In the genomic region with DNA sequence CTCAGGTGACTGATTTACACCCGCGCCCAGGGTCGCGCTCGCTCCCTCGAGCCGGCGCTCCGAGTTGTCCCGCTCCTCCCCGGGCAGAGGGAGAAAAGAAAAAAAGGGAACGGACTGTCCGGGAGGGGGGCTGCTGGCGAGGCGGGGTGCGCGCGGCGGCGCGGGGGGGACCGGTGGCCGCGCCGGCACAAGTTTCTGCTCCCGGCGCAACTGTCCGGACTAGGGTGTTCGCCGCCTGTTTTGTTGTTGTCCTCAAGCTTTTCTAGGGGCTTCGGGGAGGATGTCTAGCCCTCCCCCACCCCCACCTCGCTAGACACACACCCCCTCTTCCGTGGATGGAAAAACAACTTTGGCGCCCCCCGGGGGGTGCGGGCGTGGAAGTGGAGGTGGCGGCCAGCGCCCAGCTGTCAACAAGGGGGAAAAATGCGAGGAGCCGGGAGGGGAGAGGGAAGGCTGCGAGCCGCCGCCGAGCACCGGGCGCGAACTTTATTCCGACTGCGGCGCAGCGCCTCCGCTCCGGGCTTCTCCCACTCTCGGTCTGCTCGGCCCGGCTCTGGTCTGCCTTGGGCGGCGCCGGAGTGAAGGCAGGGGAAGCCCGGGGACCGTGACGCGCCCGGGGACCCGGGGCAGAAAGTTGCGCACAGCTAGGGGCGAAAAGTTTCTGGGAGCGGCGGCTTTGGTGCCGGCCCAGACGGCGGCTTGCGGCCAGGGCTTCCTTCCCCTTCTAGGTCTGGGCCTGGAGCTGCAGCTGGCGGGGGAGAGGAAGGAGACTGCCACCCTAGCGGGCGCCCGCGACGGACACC, we compare ENCODE assay signal across 9 mouse cellular contexts. TPM values are rescaled to one million over a fixed set of nuclear protein-coding genes. Genes with fewer than 3 reads are reported as not detected.
DNase-seq lines count a peak whose midpoint lies in the region; ATAC-seq and TF ChIP-seq lines count a peak whose summit lies in the region.
"Had no signal": no experiment of that assay in that cellular context is flagged by ENCODE, and none has a peak within 500 bp of the region (broad histone marks: within the 10 kb centered on the region; RNA-seq: fewer than 3 reads in every experiment).

TSS of gene Bnc2 (minus strand) at position 105 of the 803 bp plus-strand sequence.

- H3K27me3 ChIP-seq in hindbrain, embryonic 12.5 days, result peaks cover 70% of the 10 kb centered on the region
- no peaks in the 10 kb centered on the region for H3K27me3 ChIP-seq in limb, embryonic 14.5 days (ENCODE audit: control insufficient read depth, insufficient read depth, low read length)
- H3K27me3 ChIP-seq in midbrain, embryonic 15.5 days (replicated peaks), result peaks cover 54% of the 10 kb centered on the region
- H3K27me3 ChIP-seq: CH12.LX had no signal

- DNase-seq in frontal cortex, postnatal 25 days (ENCODE audit: low spot score in 2 of 2), result no peak
- DNase-seq in adrenal gland, postnatal 36 days, result peak; percentile 66 to 67
- peak; percentile 54 for DNase-seq in gastrocnemius, adult 18-20 months (ENCODE audit: low spot score)
- peak; percentile 62 for DNase-seq in limb, embryonic 14.5 days (ENCODE audit: low spot score)
- peak; percentile 21 to 50 for DNase-seq in urinary bladder, adult 18-20 months (ENCODE audit: low spot score in 2 of 2)

- peak within 1 kb of the TSS; percentile 70 for H3K27ac ChIP-seq in hindbrain, embryonic 12.5 days
- H3K27ac ChIP-seq in limb, embryonic 14.5 days (replicated peaks; ENCODE audit: low read depth, low read length), result peak within 1 kb of the TSS; percentile 95
- H3K27ac ChIP-seq in midbrain, embryonic 15.5 days, result peak within 1 kb of the TSS; percentile 65

- H3K4me3 ChIP-seq in hindbrain, embryonic 12.5 days, result peak within 1 kb of the TSS; percentile 65
- peak within 1 kb of the TSS; percentile 63 for H3K4me3 ChIP-seq in limb, embryonic 14.5 days (replicated peaks; ENCODE audit: low read length)
- H3K4me3 ChIP-seq in midbrain, embryonic 15.5 days, result peak within 1 kb of the TSS; percentile 70

- H3K4me1 ChIP-seq in hindbrain, embryonic 12.5 days, result peaks cover 19% of the 10 kb centered on the region
- H3K4me1 ChIP-seq in limb, embryonic 14.5 days (ENCODE audit: control insufficient read depth, insufficient read depth, low read length), result peaks cover 21% of the 10 kb centered on the region
- peaks cover 24% of the 10 kb centered on the region for H3K4me1 ChIP-seq in midbrain, embryonic 15.5 days

- no peaks in the 10 kb centered on the region for H3K9me3 ChIP-seq in hindbrain, embryonic 12.5 days (replicated peaks)
- H3K9me3 ChIP-seq in limb, embryonic 14.5 days (ENCODE audit: control insufficient read depth, low read length), result no peaks in the 10 kb centered on the region
- no peaks in the 10 kb centered on the region for H3K9me3 ChIP-seq in midbrain, embryonic 15.5 days

- peak; percentile 58 for ATAC-seq in frontal cortex, adult (ENCODE audit: low TSS enrichment)
- peak; percentile 55 for ATAC-seq in hindbrain, embryonic 12.5 days (ENCODE audit: low FRiP score)
- peak; percentile 73 for ATAC-seq in limb, embryonic 14.5 days (ENCODE audit: low FRiP score, low read depth)
- peak; percentile 63 for ATAC-seq in midbrain, embryonic 15.5 days (replicated peaks)

- TF ChIP-seq POLR2A in limb, embryonic 14.5 days (IDR thresholded peaks at IDR 0.05; ENCODE audit: borderline replicate concordance, extremely low read depth, insufficient read depth, insufficient read length), result 0 out of 2 replicates have a peak, but pooled peaks have one; percentile 2

- no peaks in the 10 kb centered on the region for H3K36me3 ChIP-seq in hindbrain, embryonic 12.5 days
- H3K36me3 ChIP-seq in limb, embryonic 14.5 days (ENCODE audit: control insufficient read depth, insufficient read depth, low read length), result no peaks in the 10 kb centered on the region
- no peaks in the 10 kb centered on the region for H3K36me3 ChIP-seq in midbrain, embryonic 15.5 days (replicated peaks)

- H3K9ac ChIP-seq in hindbrain, embryonic 12.5 days, result peak within 1 kb of the TSS; percentile 60
- H3K9ac ChIP-seq in limb, embryonic 14.5 days (ENCODE audit: low read depth, low read length, severe bottlenecking), result peak within 1 kb of the TSS; percentile 79
- H3K9ac ChIP-seq in midbrain, embryonic 15.5 days, result peak within 1 kb of the TSS; percentile 48

- H3K4me2 ChIP-seq in hindbrain, embryonic 12.5 days (replicated peaks), result peak within 1 kb of the TSS; percentile 96
- peak within 1 kb of the TSS; percentile 88 for H3K4me2 ChIP-seq in limb, embryonic 14.5 days (replicated peaks; ENCODE audit: low read depth, low read length, severe bottlenecking)
- H3K4me2 ChIP-seq in midbrain, embryonic 15.5 days, result peak within 1 kb of the TSS; percentile 99

- under 1% methylated on average over 73 of the region's 80 CpGs for WGBS in hindbrain, embryonic 12.5 days
- WGBS in limb, embryonic 14.5 days, result 1% methylated on average over 62 of the region's 80 CpGs
- under 1% methylated on average over 72 of the region's 80 CpGs for WGBS in midbrain, embryonic 15.5 days

RNA-seq across cellular contexts. Expression of gene Bnc2, which starts in this region (rescaled TPM):
- 10 to 100 TPM; 10.2 to 11.3 TPM for total RNA-seq in adrenal gland, postnatal 36 days (2021)
- 10 to 100 TPM in 1 of 2 experiments, 1 to 10 TPM in 1; 8.5 to 15.1 TPM for total RNA-seq in gastrocnemius, adult 18-20 months (2021)
- polyA plus RNA-seq in hindbrain, embryonic 12.5 days (2016; fragmentation: Nextera tagmentation; extraction: Ambion mirVana), result 19.2 and 27.1 TPM in 2 replicates
- polyA plus RNA-seq in limb, embryonic 14.5 days (2012; rRNA removed), result 24.3 and 36.8 TPM in 2 replicates
- polyA plus RNA-seq in limb, embryonic 14.5 days (2014; fragmentation: Nextera tagmentation; extraction: Ambion mirVana), result 25.7 and 32.9 TPM in 2 replicates
- 27.4 and 35.7 TPM in 2 replicates for polyA plus RNA-seq in midbrain, embryonic 15.5 days (2015; fragmentation: Nextera tagmentation; extraction: Ambion mirVana)
- total RNA-seq: CH12.LX had no signal

Comparison
In these comparisons a context has a peak if more than half of its experiments do, and no peak if none do; other contexts are left out.
1. DNase-seq: peak in adrenal gland, postnatal 36 days (2 of 2), gastrocnemius, adult 18-20 months (single experiment), limb, embryonic 14.5 days (single experiment) and urinary bladder, adult 18-20 months (2 of 2); none in frontal cortex, postnatal 25 days (0 of 2).
2. Peak in every context shown above with its lines, with median percentiles within 50 percentile points of each other: ATAC-seq, H3K27ac ChIP-seq, H3K4me2 ChIP-seq, H3K4me3 ChIP-seq and H3K9ac ChIP-seq.